Mouse (Mus musculus): ENCODE measurements around the gene Sirt4. TPM values are rescaled to one million over a fixed set of nuclear protein-coding genes. Genes with fewer than 3 reads are reported as not detected.

Sirt4 gene
- total and polyA plus RNA-seq, 2 experiments, result 11.5 to 26.1 TPM

DNA sequence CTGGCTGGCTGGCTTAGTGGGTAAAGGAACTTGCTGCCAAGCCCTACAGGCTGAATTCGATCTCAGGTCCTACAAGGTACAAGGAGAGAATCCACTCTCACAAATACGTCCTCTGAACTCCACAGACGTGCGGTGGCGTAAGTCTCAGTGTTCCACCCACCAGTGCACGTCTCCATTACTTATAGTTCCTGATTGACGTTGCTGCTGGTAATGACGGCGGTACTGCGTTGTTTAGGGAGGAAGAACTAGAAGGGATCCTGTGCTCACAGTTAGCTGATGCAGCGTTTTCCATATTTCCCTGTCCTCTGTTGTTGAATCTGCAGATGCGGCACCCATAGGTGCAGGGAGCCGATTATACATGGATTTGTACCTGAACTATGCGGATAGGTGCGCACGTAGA, 29.2 kb upstream of the Sirt4 start:
- TF ChIP-seq CTCF (IDR thresholded peaks at IDR 0.05; ENCODE audit: low read depth, low read length) (no peak), POLR2A (IDR thresholded peaks at IDR 0.05; ENCODE audit: extremely low read depth, insufficient read depth, low read length) (no peak)
- H3K9ac ChIP-seq (ENCODE audit: low read depth, low read length), result peak overlapping the region; percentile 22
- WGBS, result 57% methylated on average over 16 of the region's 16 CpGs
- H3K36me3 ChIP-seq (ENCODE audit: control insufficient read depth, insufficient read depth, low read length), result no peaks in the 10 kb centered on the region
- peak; percentile 42 for DNase-seq (ENCODE audit: extremely low read depth, low read depth, low spot score)
- no peaks in the 10 kb centered on the region for H3K27me3 ChIP-seq (ENCODE audit: control insufficient read depth, insufficient read depth, low read length)
- H3K79me2 ChIP-seq (ENCODE audit: control insufficient read depth, insufficient read depth, low read length), result peaks cover 38% of the 10 kb centered on the region
- peaks cover 46% of the 10 kb centered on the region for H3K4me1 ChIP-seq (ENCODE audit: control insufficient read depth, insufficient read depth, low read length)
- peak overlapping the region; percentile 92 for H3K27ac ChIP-seq (replicated peaks; ENCODE audit: insufficient read depth, low read depth, low read length)
- H3K4me3 ChIP-seq (ENCODE audit: insufficient read depth, low read depth, low read length), result no peak overlapping the region

- Histone ChIP-seq H3K27ac (replicated peaks; ENCODE audit: insufficient read depth, low read depth, low read length) (peak overlapping the region; percentile 92), H3K36me3 (ENCODE audit: control insufficient read depth, insufficient read depth, low read length) (no peaks in the 10 kb centered on the region), H3K79me2 (ENCODE audit: control insufficient read depth, insufficient read depth, low read length) (peaks cover 43% of the 10 kb centered on the region), H3K9ac (ENCODE audit: low read depth, low read length) (no peak overlapping the region), H3K4me1 (ENCODE audit: control insufficient read depth, insufficient read depth, low read length) (peaks cover 50% of the 10 kb centered on the region), H3K4me3 (ENCODE audit: insufficient read depth, low read depth, low read length) (no peak overlapping the region), H3K27me3 (ENCODE audit: control insufficient read depth, insufficient read depth, low read length) (no peaks in the 10 kb centered on the region)
- DNase-seq (ENCODE audit: extremely low read depth, low read depth, low spot score), result peak; percentile 70
- TF ChIP-seq POLR2A (IDR thresholded peaks at IDR 0.05; ENCODE audit: extremely low read depth, insufficient read depth, low read length) (no peak), CTCF (IDR thresholded peaks at IDR 0.05; ENCODE audit: low read depth, low read length) (no peak)
- 42% methylated on average over 14 of the region's 14 CpGs for WGBS
Observed at GRCm38 (mm10) chr5:115513246-115513645, 28.7 kb upstream of the Sirt4 start.

DNA sequence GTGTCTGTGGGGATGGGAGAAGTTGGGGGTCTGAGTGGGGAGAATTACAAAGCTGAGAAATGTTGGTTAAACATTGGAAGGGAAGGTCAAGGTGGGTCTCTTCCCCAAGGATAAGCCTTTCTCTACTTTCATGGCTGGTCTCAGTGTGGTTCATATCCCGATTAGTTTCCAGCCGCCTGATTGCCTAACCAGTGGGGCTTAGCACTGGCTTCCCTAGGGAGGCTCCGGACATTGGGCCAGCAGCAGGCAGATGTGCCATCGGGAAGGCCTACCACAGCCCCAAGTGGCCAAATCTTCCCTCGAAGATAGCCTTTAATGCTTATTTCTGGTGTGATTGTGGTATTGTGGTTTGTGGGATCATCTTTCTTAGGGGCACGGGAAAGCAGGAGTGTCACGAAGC, 27.9 kb upstream of the Sirt4 start:
- no peaks in the 10 kb centered on the region for H3K27me3 ChIP-seq (ENCODE audit: control insufficient read depth, insufficient read depth, low read length)
- no peak overlapping the region for H3K27ac ChIP-seq (replicated peaks; ENCODE audit: insufficient read depth, low read depth, low read length)
- no peak overlapping the region for H3K4me3 ChIP-seq (ENCODE audit: insufficient read depth, low read depth, low read length)
- TF ChIP-seq POLR2A (IDR thresholded peaks at IDR 0.05; ENCODE audit: extremely low read depth, insufficient read depth, low read length) (no peak), CTCF (IDR thresholded peaks at IDR 0.05; ENCODE audit: low read depth, low read length) (no peak)
- DNase-seq (ENCODE audit: extremely low read depth, low read depth, low spot score), result no peak
- peaks cover 50% of the 10 kb centered on the region for H3K79me2 ChIP-seq (ENCODE audit: control insufficient read depth, insufficient read depth, low read length)
- no peaks in the 10 kb centered on the region for H3K36me3 ChIP-seq (ENCODE audit: control insufficient read depth, insufficient read depth, low read length)
- WGBS, result 69% methylated on average over 7 of the region's 7 CpGs
- H3K9ac ChIP-seq (ENCODE audit: low read depth, low read length), result no peak overlapping the region
- H3K4me1 ChIP-seq (ENCODE audit: control insufficient read depth, insufficient read depth, low read length), result peaks cover 51% of the 10 kb centered on the region

DNA sequence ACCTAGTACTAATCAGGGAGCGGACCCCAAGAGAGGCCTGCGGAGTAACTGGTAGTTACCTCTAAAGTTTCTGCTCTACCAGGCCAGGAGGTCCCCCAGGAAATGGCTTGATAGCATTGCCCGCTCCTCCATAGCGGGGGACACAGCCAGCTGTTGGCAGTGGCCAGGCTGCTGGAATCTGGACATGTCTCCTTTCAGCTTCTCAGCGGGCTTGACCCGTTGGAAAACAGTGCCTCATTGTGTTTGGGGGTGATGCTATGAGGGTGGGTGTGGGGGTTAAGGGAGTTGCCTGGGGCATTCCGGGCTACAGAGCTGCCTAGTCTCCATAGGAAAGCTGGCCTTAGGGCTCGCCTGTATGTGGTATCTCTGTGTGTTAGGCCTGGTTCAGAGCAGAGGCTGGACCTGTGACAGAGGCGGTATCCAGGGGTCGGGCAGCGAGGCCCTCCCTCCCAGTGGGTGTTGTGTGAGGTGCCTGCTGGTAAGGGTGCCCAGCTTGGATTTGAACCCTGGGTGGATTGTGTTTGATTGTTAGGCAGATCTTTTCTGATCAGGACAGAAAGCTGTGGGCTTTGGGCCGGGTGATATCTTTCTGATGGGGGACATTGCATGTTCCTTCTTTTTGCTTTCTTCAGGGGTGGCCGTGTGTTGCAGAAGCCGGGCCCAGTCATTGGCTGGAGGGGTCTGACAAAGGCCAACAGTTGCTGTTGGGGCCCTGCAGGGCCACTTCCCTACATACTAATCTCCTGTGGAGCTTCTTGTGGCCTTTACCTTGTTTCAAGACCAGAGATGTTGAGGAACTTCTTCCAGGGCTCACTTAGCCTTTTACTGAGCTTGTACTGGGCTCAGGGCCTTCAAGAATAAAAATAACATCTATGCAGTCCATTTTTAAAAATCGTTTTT, 25.5 kb upstream of the Sirt4 start:
- Histone ChIP-seq H3K27ac (replicated peaks; ENCODE audit: insufficient read depth, low read depth, low read length) (peak overlapping the region; percentile 67), H3K4me1 (ENCODE audit: control insufficient read depth, insufficient read depth, low read length) (peaks cover 52% of the 10 kb centered on the region), H3K4me3 (ENCODE audit: insufficient read depth, low read depth, low read length) (no peak overlapping the region), H3K79me2 (ENCODE audit: control insufficient read depth, insufficient read depth, low read length) (peaks cover 50% of the 10 kb centered on the region), H3K27me3 (ENCODE audit: control insufficient read depth, insufficient read depth, low read length) (no peaks in the 10 kb centered on the region), H3K9ac (ENCODE audit: low read depth, low read length) (peak overlapping the region; percentile 61), H3K36me3 (ENCODE audit: control insufficient read depth, insufficient read depth, low read length) (no peaks in the 10 kb centered on the region)
- DNase-seq (ENCODE audit: extremely low read depth, low read depth, low spot score), result no peak
- TF ChIP-seq POLR2A (IDR thresholded peaks at IDR 0.05; ENCODE audit: extremely low read depth, insufficient read depth, low read length) (no peak), CTCF (IDR thresholded peaks at IDR 0.05; ENCODE audit: low read depth, low read length) (no peak)
- 59% methylated on average over 15 of the region's 15 CpGs for WGBS

GRCm38 (mm10) chr5:115509321-115509761, 24.8 kb upstream of the Sirt4 start:
- DNase-seq (ENCODE audit: extremely low read depth, low read depth, low spot score), result peak; percentile 59
- H3K9ac ChIP-seq (ENCODE audit: low read depth, low read length), result peak overlapping the region; percentile 61
- no peaks in the 10 kb centered on the region for H3K27me3 ChIP-seq (ENCODE audit: control insufficient read depth, insufficient read depth, low read length)
- no peak overlapping the region for H3K4me3 ChIP-seq (ENCODE audit: insufficient read depth, low read depth, low read length)
- peak overlapping the region; percentile 67 for H3K27ac ChIP-seq (replicated peaks; ENCODE audit: insufficient read depth, low read depth, low read length)
- peaks cover 46% of the 10 kb centered on the region for H3K4me1 ChIP-seq (ENCODE audit: control insufficient read depth, insufficient read depth, low read length)
- 8% methylated on average over 15 of the region's 15 CpGs for WGBS
- H3K36me3 ChIP-seq (ENCODE audit: control insufficient read depth, insufficient read depth, low read length), result no peaks in the 10 kb centered on the region
- no peak for TF ChIP-seq POLR2A (IDR thresholded peaks at IDR 0.05; ENCODE audit: extremely low read depth, insufficient read depth, low read length)
- TF ChIP-seq CTCF (IDR thresholded peaks at IDR 0.05; ENCODE audit: low read depth, low read length), result no peak
- H3K79me2 ChIP-seq (ENCODE audit: control insufficient read depth, insufficient read depth, low read length), result peaks cover 50% of the 10 kb centered on the region

DNA sequence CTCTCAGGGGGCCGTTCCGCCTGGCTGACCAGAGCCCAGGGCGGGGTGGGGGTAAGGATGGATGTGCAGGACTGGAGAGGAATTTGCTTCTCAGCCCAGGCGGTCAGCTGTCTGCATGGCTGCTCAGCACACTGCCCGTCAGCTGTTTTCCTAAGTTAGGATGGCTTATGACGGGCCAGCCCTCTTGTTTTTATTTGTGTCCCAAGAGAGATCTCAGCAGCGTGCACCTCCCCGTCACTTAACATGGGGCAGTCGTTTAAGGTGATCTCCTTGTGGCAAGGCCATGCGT, 24.3 kb upstream of the Sirt4 start:
- DNase-seq (ENCODE audit: extremely low read depth, low read depth, low spot score), result no peak

More for the DNA sequence above, 24.3 kb upstream of the Sirt4 start:
- Histone ChIP-seq H3K79me2 (ENCODE audit: control insufficient read depth, insufficient read depth, low read length) (peaks cover 47% of the 10 kb centered on the region), H3K27me3 (ENCODE audit: control insufficient read depth, insufficient read depth, low read length) (no peaks in the 10 kb centered on the region), H3K4me3 (ENCODE audit: insufficient read depth, low read depth, low read length) (peak overlapping the region; percentile 53), H3K27ac (replicated peaks; ENCODE audit: insufficient read depth, low read depth, low read length) (peak overlapping the region; percentile 66), H3K36me3 (ENCODE audit: control insufficient read depth, insufficient read depth, low read length) (no peaks in the 10 kb centered on the region), H3K4me1 (ENCODE audit: control insufficient read depth, insufficient read depth, low read length) (peaks cover 41% of the 10 kb centered on the region), H3K9ac (ENCODE audit: low read depth, low read length) (peak overlapping the region; percentile 99)
- TF ChIP-seq CTCF (IDR thresholded peaks at IDR 0.05; ENCODE audit: low read depth, low read length), result no peak
- WGBS, result 22% methylated on average over 10 of the region's 10 CpGs
